Mouse (Mus musculus) C2C12 (cell line): ENCODE data around the gene Cog1.

Source experiments
- CEBPB ChIP-seq: IDR thresholded peaks from one replicate; pipeline ENCODE4 v1.6.1; 2011; ENCODE audit warnings: low read depth, mild to moderate bottlenecking, control low read depth, moderate library complexity
- CTCF ChIP-seq: IDR thresholded peaks from one replicate; pipeline ENCODE4 v1.5.1; 2011; ENCODE audit not compliant: control insufficient read depth, insufficient read depth, insufficient read length
- FOSL1 ChIP-seq: IDR thresholded peaks from one replicate; pipeline ENCODE4 v1.8.0; 2011; ENCODE audit warnings: mild to moderate bottlenecking, low read length; ENCODE audit not compliant: poor library complexity, insufficient read depth, severe bottlenecking
- MAX ChIP-seq: IDR thresholded peaks from one replicate; pipeline ENCODE4 v1.6.1; 2011; ENCODE audit warnings: mild to moderate bottlenecking, control low read depth
- MYOD1 ChIP-seq: IDR thresholded peaks from one replicate; pipeline ENCODE4 v1.6.1; 2011; ENCODE audit warnings: low read depth; ENCODE audit not compliant: control insufficient read depth, insufficient read length
- MYOG ChIP-seq: IDR thresholded peaks from one replicate; pipeline ENCODE4 v1.6.1; 2011; ENCODE audit not compliant: control insufficient read depth, insufficient read length; ENCODE audit errors: extremely low read depth
- USF1 ChIP-seq: IDR thresholded peaks from one replicate; pipeline ENCODE4 v1.6.1; 2011; ENCODE audit warnings: low read depth, mild to moderate bottlenecking, control low read depth, moderate library complexity

DNA sequence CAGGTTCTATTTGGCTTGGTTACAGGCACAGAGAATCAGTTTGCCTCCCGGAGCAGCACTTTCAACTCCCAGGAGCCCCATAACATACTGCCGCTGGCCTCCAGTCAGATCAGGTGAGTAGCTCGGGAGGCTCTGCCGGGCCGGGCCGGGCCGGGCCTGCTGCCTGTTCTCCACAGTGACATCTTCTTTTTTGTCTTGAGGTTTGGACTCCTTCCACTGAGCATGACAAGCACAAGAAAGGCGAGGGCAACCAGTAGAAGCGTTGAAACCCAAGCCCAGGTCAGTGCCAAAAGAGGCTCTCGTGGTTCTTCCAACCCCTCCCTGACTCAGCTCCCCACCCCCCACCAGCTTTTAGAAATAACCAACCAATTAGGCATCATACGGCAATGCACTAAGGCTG is 12.0 kb downstream of the Cog1 start:
- no peak for TF ChIP-seq CTCF
- no peak for TF ChIP-seq CEBPB
- no peak for TF ChIP-seq USF1
- no peak for TF ChIP-seq MAX
- TF ChIP-seq MYOG = no peak
- TF ChIP-seq FOSL1 = no peak
- no peak for TF ChIP-seq MYOD1
